Mouse (Mus musculus) lung, embryonic 14.5 days (tissue): Measurements from ENCODE around the gene Insm1. TPM values are rescaled to one million over a fixed set of nuclear protein-coding genes. Genes with fewer than 3 reads are reported as not detected.

Source experiments
- ATAC-seq: fragments of 200-750 bp; cut with Nextera tagmentation; 2 replicates; pipeline ENCODE4 v1.8.0; 2017; ENCODE audit warnings: mild to moderate bottlenecking, moderate TSS enrichment, moderate library complexity; ENCODE audit not compliant: insufficient read depth
- DNase-seq: peaks from one replicate; pipeline ENCODE4 v3.0.0-alpha.2; 2015
- H3K27ac ChIP-seq: fragments of 300-500 bp; sonication (generic); 2 replicates; pipeline ENCODE4 v1.5.1; 2014; ENCODE audit warnings: low read depth, mild to moderate bottlenecking, moderate library complexity
- H3K27me3 ChIP-seq: fragments of 300-500 bp; sonication (generic); 2 replicates; pipeline ENCODE4 v1.6.1; 2014; ENCODE audit warnings: low read length, control low read depth; ENCODE audit not compliant: insufficient read depth
- H3K36me3 ChIP-seq: fragments of 300-500 bp; sonication (generic); 2 replicates; pipeline ENCODE4 v1.6.1; 2014; ENCODE audit warnings: control low read depth; ENCODE audit not compliant: insufficient read depth
- H3K4me1 ChIP-seq: fragments of 300-500 bp; sonication (generic); 2 replicates; pipeline ENCODE4 v1.6.1; 2014; ENCODE audit warnings: antibody characterized with exemption, control low read depth; ENCODE audit not compliant: insufficient read depth
- H3K4me2 ChIP-seq: fragments of 300-500 bp; sonication (generic); 2 replicates; pipeline ENCODE4 v1.6.1; 2014; ENCODE audit warnings: mild to moderate bottlenecking
- H3K4me3 ChIP-seq: fragments of 300-500 bp; sonication (generic); 2 replicates; pipeline ENCODE4 v1.5.1; 2014; ENCODE audit warnings: low read depth, low read length
- H3K9ac ChIP-seq: fragments of 300-500 bp; sonication (generic); 2 replicates; pipeline ENCODE4 v1.6.1; 2014
- H3K9me3 ChIP-seq: fragments of 300-500 bp; sonication (generic); 2 replicates; pipeline ENCODE4 v1.6.1; 2016; ENCODE audit warnings: low read depth, low read length, control low read depth
- CTCF ChIP-seq: IDR thresholded peaks from 2 replicates; pipeline ENCODE4 v1.5.1; 2016; ENCODE audit warnings: antibody characterized with exemption, low read depth
- WGBS: fragments of 180-500 bp; shearing (Covaris S2); extraction: QIAGEN DNeasy Blood & Tissue Kit; methylation state at CpG from one replicate; pipeline ENCODE4 v1.1.7; 2014; 5-methylcytosine and 5-hydroxymethylcytosine counted together
- polyA plus RNA-seq: library from polyadenylated mRNA; unstranded; fragments of >200 nt; fragmentation: Nextera tagmentation; extraction: Ambion mirVana; gene quantifications from 2 replicates; pipeline ENCODE4 v1.2.1, GENCODE M21; 2014

The Insm1 gene
- polyA plus RNA-seq: 0.11 and 0.13 TPM in 2 replicates

DNA sequence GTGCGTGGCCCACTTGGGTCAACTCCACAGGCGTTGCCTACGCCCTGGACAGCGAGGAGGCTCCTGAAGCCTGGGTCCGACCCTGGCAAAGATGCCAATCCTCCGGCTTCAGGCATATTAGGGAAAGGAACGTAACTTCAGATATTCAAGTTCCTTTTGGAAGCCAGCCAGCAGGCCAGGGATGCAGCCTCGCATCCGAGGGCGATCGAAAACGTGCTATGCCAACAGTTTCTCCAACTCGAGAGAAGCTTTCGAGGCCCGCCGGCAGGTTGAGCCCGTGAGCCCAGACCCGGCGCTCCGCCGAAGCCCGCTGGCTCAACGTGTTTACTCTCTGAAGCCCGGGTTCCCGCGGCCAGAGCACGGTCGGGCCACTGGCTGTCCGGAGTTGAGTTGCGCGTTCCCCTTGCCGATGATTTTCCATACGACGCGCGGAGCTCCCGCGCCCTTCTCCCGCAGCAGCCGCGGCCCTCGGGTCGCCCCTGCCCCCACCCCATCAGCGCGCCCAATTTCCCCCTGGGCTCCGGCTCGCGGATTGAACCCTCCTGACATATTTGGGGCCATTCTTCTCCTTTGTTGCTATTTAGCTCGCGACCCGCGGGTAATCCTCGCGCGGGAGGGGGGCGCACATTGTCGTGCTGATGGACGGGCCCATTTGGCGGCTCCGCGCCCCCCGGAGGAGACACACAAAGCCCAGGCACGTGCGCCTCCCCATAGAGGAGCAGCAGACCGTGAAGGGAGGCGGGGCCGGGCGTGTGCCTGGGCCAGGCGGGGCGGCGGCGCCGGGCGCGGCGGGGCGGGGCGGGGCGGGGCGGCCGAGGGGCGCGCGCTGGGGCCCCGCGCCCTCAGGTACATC is at the start of gene Insm1:
Gene Insm1 (plus strand): TSS at position 846 of the 853 bp plus-strand sequence.
- Histone ChIP-seq H3K9me3 (no peaks in the 10 kb centered on the region), H3K9ac (peak within 1 kb of the TSS; percentile 20; the same call in 1 of the 2 replicates), H3K27ac (no peak within 1 kb of the TSS), H3K36me3 (no peaks in the 10 kb centered on the region), H3K27me3 (peaks cover 93% of the 10 kb centered on the region), H3K4me3 (peak within 1 kb of the TSS; percentile 48), H3K4me2 (peak within 1 kb of the TSS; percentile 92), H3K4me1 (0 out of 2 replicates have a peak, but pooled peaks cover 4% of the 10 kb centered on the region)
- TF ChIP-seq CTCF: no peak
- peak; percentile 57 for ATAC-seq
- WGBS: under 1% methylated on average over 82 of the region's 86 CpGs
- peak; percentile 71 for DNase-seq

DNA sequence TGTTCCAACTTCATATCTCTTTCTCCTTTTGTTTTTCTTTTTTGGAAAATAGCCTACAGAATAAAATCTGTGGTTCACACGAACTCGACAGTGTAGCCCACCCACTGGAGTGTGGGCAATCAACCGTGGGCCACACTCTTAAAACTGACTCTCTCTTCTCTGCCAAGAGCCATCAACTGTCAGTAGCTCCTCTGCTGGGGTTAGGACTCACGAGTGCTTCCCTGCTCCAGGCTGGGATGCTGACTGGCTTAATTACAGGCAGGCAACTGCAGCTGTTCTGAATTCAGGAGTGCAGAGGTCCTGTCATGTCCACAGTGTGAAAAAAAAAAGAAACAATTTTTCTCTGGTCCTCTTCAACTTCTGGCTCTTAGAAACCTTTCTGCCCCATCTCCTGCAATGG is 49.6 kb upstream of the Insm1 start:
- Histone ChIP-seq H3K36me3 (no peaks in the 10 kb centered on the region), H3K4me3 (no peak overlapping the region), H3K9ac (no peak overlapping the region), H3K27me3 (no peaks in the 10 kb centered on the region), H3K4me2 (no peak overlapping the region), H3K27ac (no peak overlapping the region), H3K9me3 (no peaks in the 10 kb centered on the region), H3K4me1 (no peaks in the 10 kb centered on the region)
- no peak for TF ChIP-seq CTCF
- WGBS: 34% methylated on average over 4 of the region's 4 CpGs
- ATAC-seq: no peak
- DNase-seq: no peak

DNA sequence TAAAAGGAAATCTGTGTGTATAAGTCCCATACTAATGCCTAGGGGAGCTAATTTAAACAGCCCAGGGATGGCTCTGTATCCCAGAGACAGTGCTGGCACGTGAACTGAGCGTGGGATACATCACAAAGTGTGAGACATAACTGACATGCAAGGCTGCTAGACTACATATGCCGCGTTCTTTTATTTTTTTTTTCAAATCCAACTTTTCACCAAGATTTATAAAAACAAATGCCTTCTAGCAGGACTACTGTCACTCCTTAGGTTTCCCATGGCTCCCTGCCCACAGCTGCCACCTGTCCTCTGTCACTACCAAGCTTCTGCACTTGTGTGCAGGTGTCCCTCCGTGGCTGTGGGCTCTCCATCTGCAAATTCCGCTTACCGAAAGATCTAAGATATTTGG is 47.5 kb upstream of the Insm1 start:
- Histone ChIP-seq H3K27ac (no peak overlapping the region), H3K9me3 (no peaks in the 10 kb centered on the region), H3K4me1 (no peaks in the 10 kb centered on the region), H3K4me3 (no peak overlapping the region), H3K36me3 (no peaks in the 10 kb centered on the region), H3K4me2 (no peak overlapping the region), H3K9ac (no peak overlapping the region), H3K27me3 (no peaks in the 10 kb centered on the region)
- DNase-seq: no peak
- no peak for ATAC-seq
- TF ChIP-seq CTCF: no peak
- WGBS: 73% methylated on average over 7 of the region's 7 CpGs

GRCm38 (mm10) chr2:146178718-146179117 is 43.0 kb upstream of the Insm1 start:
- TF ChIP-seq CTCF: 0 out of 2 replicates have a peak, but pooled peaks have one; percentile 9
- Histone ChIP-seq H3K27ac (no peak overlapping the region), H3K4me2 (no peak overlapping the region), H3K36me3 (no peaks in the 10 kb centered on the region), H3K9me3 (no peaks in the 10 kb centered on the region), H3K4me3 (no peak overlapping the region), H3K4me1 (no peaks in the 10 kb centered on the region), H3K27me3 (no peaks in the 10 kb centered on the region), H3K9ac (no peak overlapping the region)
- ATAC-seq (no peak), DNase-seq (no peak)
- WGBS: 74% methylated on average over 1 of the region's 1 CpGs

- Histone ChIP-seq H3K4me2 (no peak overlapping the region), H3K9ac (no peak overlapping the region), H3K27ac (no peak overlapping the region), H3K36me3 (no peaks in the 10 kb centered on the region), H3K27me3 (no peaks in the 10 kb centered on the region), H3K4me1 (no peaks in the 10 kb centered on the region), H3K4me3 (no peak overlapping the region), H3K9me3 (no peaks in the 10 kb centered on the region)
- ATAC-seq (no peak), DNase-seq (no peak)
- 68% methylated on average over 24 of the region's 24 CpGs for WGBS
- TF ChIP-seq CTCF: no peak
Observed at GRCm38 (mm10) chr2:146183830-146184793, 37.6 kb upstream of the Insm1 start.

- whole genome bisulfite sequencing: 92% methylated on average over 11 of the region's 11 CpGs
- no peak overlapping the region for H3K4me2 ChIP-seq
- ATAC-seq: no peak
Observed at GRCm38 (mm10) chr2:146196126-146196525, 25.6 kb upstream of the Insm1 start.

More at GRCm38 (mm10) chr2:146196126-146196525, 25.6 kb upstream of the Insm1 start:
- Histone ChIP-seq H3K27ac (no peak overlapping the region), H3K9me3 (no peaks in the 10 kb centered on the region), H3K36me3 (no peaks in the 10 kb centered on the region), H3K4me3 (no peak overlapping the region), H3K4me1 (no peaks in the 10 kb centered on the region), H3K9ac (no peak overlapping the region), H3K27me3 (no peaks in the 10 kb centered on the region)
- TF ChIP-seq CTCF: no peak
- no peak for DNase-seq
